Mouse (Mus musculus): ENCODE data around the gene Slc4a10.

The Slc4a10 gene

DNA sequence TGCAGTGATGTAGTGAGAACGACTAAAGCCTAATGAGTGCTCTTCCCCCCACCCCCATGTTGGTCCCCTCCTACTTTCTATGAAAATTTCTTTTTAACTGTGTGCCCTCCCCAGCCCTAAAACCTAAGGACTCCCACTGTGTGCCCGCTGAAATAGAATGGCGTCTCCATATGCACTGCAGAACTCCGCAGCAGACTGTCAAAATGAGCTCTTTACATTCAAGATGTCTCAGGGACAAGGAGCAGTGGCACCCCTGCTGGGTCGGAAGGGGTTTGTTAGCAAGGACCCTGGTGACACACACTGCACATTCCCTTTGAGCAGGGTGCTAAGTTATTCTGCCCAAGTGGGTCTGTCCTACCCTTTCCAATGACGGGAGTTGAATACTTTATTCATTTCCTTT lies 309.5 kb downstream of the Slc4a10 start:
- DNase-seq = no peak

DNA sequence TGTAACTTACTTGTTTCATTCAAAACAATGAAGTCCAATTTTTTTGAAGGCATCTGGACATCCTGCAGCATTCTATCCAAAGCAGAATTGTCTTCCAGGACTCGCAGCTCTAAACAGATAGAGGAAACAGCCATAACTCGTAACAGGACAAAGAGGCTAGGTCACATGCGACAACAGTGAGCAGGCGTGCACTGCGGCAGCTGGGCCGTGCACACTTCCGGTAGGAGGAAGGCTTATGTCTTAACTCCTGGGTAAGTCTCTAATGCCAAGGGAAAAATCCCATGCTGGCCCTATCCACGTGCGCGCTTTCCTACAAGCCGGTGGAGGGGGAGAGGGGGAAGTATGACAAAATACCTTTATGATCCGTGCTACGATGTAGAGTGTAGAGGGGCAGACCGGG lies 310.3 kb downstream of the Slc4a10 start:
- no peak for DNase-seq

- DNase-seq = no peak
Measured at GRCm38 (mm10) chr2:62357259-62357658, 311.0 kb downstream of the Slc4a10 start.

DNA sequence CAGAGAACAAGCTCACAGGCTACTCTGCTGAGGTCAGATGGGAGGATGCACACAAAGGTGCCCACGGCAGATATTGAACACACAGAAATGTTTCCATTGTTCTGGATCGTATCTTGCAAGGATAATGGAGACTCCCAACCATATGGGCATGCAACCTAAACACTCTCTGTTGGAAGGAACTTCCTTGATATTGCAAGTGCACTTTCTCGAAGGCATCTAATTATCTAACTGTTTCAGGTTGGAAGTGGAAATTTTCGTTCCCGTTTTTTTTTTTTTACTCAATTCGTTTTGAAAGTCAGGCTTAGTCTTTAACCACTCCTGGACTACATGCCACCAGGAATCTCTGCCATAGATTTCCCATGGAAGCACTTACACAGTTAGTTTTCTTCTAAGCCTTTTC lies 314.6 kb downstream of the Slc4a10 start:
- DNase-seq = no peak

- DNase-seq = no peak
Measured at GRCm38 (mm10) chr2:62361514-62361913, 315.3 kb downstream of the Slc4a10 start.

- DNase-seq = peak; percentile 12
Measured at GRCm38 (mm10) chr2:62362211-62362610, 315.9 kb downstream of the Slc4a10 start.

DNA sequence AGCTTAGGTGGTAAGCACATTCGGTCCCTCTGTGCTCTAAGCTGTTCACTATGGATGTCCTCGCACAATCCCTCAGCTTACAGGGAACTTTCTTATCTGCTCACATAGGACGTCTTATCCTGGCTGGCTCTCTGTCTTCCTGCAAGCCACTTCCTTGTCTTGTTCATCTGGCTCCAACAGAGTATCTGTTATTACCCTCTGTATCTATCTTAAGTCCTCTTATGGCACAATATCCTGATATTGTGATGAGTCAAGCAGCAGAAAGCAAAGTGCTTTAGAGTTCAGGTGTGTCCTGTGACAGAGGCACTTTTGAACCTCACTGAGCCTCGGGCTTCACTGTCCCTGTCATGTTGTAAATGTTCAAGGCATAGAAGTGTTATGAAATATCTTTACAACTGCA lies 317.3 kb downstream of the Slc4a10 start:
- no peak for DNase-seq

DNA sequence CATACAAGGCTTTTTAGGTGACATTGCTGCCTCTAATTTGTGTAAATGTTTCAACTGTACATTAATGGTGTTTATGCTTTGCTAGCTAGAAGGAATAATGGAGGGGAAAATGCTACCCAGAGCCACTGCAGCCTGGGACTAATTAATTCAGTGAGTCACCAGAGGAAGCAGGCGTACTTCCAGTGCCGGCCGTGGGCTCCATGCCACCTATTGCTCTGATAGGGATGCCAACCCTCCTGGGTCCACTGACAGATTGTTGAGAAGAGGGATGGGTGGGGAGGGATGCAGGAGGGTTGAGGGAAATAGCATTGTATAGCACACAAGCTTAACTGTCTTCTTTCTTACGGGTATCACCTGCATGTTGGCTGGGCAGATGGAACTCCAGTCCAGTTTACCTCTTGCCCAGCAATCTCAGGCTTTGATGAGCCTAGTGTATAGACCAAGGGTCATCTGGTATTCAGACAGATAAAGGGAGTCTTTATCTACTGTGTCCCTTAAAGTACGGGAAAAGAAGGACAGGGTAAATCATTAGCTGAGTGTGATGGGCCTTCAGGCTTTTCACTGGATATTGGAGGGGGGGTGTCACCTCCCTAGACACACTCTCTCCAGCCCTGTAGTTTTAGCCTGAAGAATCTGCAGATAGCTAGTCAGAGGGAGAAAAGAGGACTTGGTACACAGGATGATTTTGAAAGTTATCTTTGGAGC lies 322.2 kb downstream of the Slc4a10 start:
- no peak for DNase-seq

DNA sequence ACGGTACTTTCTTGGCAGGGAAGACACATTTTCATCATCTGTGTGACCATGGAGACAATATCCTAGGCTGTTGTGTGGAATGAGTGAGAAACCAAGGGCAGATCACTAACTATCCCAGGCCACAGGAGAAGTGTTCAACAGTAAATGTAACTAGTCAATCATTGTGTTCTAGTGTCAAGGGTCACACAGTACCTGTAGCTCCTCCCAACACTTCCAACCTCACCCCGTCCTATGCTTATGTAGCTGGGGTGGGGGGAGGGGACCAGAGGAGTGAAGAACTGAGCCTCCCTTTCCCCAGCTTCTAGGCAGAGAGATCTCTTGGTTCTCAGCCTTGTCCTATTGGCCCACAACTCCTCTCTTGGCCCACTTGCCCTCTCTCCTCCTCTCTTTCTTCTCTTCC lies 323.8 kb downstream of the Slc4a10 start:
- no peak for DNase-seq

DNA sequence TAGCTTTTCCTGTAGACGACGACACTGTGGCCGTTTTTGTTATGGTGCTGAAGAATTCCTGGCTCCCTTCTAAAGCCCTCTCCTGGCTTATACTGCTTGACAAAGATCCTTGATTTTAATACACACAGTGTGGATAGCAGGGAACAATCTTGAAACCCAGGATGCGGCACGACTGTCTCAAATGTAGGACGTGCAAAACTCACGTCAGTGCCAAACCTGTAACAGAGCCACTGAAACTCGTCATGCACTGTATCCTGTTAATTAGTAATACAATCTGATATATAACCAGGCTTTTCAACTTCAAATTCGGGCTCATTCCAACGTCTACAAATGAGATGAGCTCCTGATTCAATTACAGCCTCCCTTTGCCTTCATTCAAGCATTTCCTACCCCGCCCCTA lies 327.4 kb downstream of the Slc4a10 start:
- DNase-seq = no peak
